Mouse (Mus musculus): ENCODE data around the gene Tcirg1. TPM values are rescaled to one million over a fixed set of nuclear protein-coding genes. Genes with fewer than 3 reads are reported as not detected.

Tcirg1 gene
- polyA plus RNA-seq, 1 experiment from 2014 or later = 25.1 TPM

DNA sequence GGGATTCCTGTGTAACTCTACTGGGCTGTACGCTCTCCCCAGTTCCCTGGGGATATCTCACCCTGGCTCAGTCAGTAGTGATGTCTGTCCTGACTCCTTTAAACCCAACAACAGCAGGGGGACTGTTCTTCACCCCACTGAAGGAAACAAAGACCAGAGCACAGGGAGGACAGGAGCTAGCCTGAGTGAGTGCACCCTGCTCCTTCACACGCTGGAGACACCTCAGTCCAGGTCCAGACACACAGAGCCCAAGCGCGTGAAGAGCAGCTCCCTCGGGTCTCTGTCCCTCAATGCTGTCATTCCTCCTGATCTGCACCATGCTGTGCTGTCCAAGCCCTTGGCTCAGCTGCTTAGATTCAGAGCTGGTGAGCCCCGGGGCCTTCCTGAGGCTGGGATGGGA lies 19.8 kb upstream of the Tcirg1 start:
- Histone ChIP-seq H3K4me2 (no peak overlapping the region), H3K9me3 (no peaks in the 10 kb centered on the region), H3K27ac (replicated peaks) (no peak overlapping the region), H3K4me3 (no peak overlapping the region), H3K4me1 (peaks cover 46% of the 10 kb centered on the region), H3K9ac (no peak overlapping the region), H3K36me3 (no peaks in the 10 kb centered on the region), H3K27me3 (replicated peaks) (no peaks in the 10 kb centered on the region)
- no peak for ATAC-seq (ENCODE audit: extremely low read depth, insufficient number of reproducible peaks, low FRiP score, low TSS enrichment)
- 63% methylated on average over 6 of the region's 6 CpGs for WGBS

- Histone ChIP-seq H3K4me3 (no peak overlapping the region), H3K4me1 (peaks cover 46% of the 10 kb centered on the region), H3K27me3 (replicated peaks) (no peaks in the 10 kb centered on the region), H3K4me2 (no peak overlapping the region), H3K36me3 (no peaks in the 10 kb centered on the region), H3K9me3 (no peaks in the 10 kb centered on the region), H3K27ac (replicated peaks) (no peak overlapping the region), H3K9ac (no peak overlapping the region)
- WGBS = 58% methylated on average over 3 of the region's 3 CpGs
- ATAC-seq (ENCODE audit: extremely low read depth, insufficient number of reproducible peaks, low FRiP score, low TSS enrichment) = no peak
Observed at GRCm38 (mm10) chr19:3926279-3926678, 19.3 kb upstream of the Tcirg1 start.

GRCm38 (mm10) chr19:3925859-3926258 lies 18.9 kb upstream of the Tcirg1 start:
- Histone ChIP-seq H3K9me3 (no peaks in the 10 kb centered on the region), H3K27ac (replicated peaks) (no peak overlapping the region), H3K4me2 (no peak overlapping the region), H3K9ac (no peak overlapping the region), H3K36me3 (no peaks in the 10 kb centered on the region), H3K4me3 (no peak overlapping the region), H3K27me3 (replicated peaks) (no peaks in the 10 kb centered on the region), H3K4me1 (peaks cover 42% of the 10 kb centered on the region)
- 77% methylated on average over 6 of the region's 6 CpGs for WGBS
- ATAC-seq (ENCODE audit: extremely low read depth, insufficient number of reproducible peaks, low FRiP score, low TSS enrichment) = no peak

- Histone ChIP-seq H3K27me3 (replicated peaks) (no peaks in the 10 kb centered on the region), H3K27ac (replicated peaks) (no peak overlapping the region), H3K4me3 (no peak overlapping the region), H3K9me3 (no peaks in the 10 kb centered on the region), H3K9ac (no peak overlapping the region), H3K4me1 (peaks cover 32% of the 10 kb centered on the region), H3K36me3 (no peaks in the 10 kb centered on the region), H3K4me2 (no peak overlapping the region)
- ATAC-seq (ENCODE audit: extremely low read depth, insufficient number of reproducible peaks, low FRiP score, low TSS enrichment) = no peak
- 91% methylated on average over 7 of the region's 7 CpGs for whole genome bisulfite sequencing
Observed at GRCm38 (mm10) chr19:3924868-3925267, 17.9 kb upstream of the Tcirg1 start.

- no peak overlapping the region for H3K27ac ChIP-seq (replicated peaks)
- WGBS = 69% methylated on average over 8 of the region's 8 CpGs
- peaks cover 32% of the 10 kb centered on the region for H3K4me1 ChIP-seq
- H3K4me3 ChIP-seq = no peak overlapping the region
- ATAC-seq (ENCODE audit: extremely low read depth, insufficient number of reproducible peaks, low FRiP score, low TSS enrichment) = no peak
- H3K27me3 ChIP-seq (replicated peaks) = no peaks in the 10 kb centered on the region
- no peaks in the 10 kb centered on the region for H3K9me3 ChIP-seq
- H3K36me3 ChIP-seq = no peaks in the 10 kb centered on the region
- H3K4me2 ChIP-seq = no peak overlapping the region
- H3K9ac ChIP-seq = no peak overlapping the region; the same call in 1 of the 2 replicates
Observed at GRCm38 (mm10) chr19:3924190-3924589, 17.3 kb upstream of the Tcirg1 start.

- Histone ChIP-seq H3K9ac (no peak overlapping the region), H3K27ac (replicated peaks) (peak overlapping the region; percentile 39; the same call in 1 of the 2 replicates), H3K9me3 (no peaks in the 10 kb centered on the region), H3K4me3 (no peak overlapping the region), H3K36me3 (no peaks in the 10 kb centered on the region), H3K4me2 (no peak overlapping the region), H3K4me1 (peaks cover 27% of the 10 kb centered on the region), H3K27me3 (replicated peaks) (no peaks in the 10 kb centered on the region)
- no peak for ATAC-seq (ENCODE audit: extremely low read depth, insufficient number of reproducible peaks, low FRiP score, low TSS enrichment)
- WGBS = 61% methylated on average over 13 of the region's 13 CpGs
Observed at GRCm38 (mm10) chr19:3923586-3923985, 16.7 kb upstream of the Tcirg1 start.

DNA sequence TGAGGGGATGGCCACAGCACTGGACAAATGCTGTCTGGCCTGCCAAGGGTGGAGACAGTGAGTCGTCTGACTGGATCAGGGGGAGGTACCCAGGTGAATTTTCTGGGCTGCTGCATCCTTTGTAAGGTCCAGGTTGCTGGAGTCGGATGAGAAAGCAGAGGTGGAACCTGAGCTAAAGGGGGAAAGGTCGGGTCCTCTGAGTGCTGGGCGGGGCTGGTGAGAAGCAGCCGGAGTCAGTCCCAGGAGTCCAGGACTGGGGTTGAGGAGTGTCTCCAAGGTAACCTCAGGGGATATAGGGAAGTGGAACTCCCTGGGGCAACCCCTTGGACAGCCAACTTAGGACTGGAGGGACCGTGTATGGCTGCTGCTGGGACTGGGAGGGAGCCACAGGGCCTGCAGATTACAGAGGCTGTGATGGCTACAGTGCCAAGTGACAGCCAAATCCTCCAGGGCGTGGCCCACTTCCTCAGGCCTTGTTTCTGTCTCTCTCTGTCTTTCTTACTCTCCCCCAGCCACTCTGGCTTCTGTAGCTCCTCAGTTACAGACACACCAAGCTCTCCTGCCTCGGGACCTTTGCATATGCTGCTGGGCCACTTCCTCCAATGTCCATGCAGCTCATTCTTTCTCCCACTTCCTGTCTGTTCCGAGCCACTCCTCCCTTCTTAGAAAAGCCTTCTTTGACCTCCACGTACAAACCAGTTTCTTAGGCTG lies 15.9 kb upstream of the Tcirg1 start:
- Histone ChIP-seq H3K4me1 (peaks cover 27% of the 10 kb centered on the region), H3K9me3 (no peaks in the 10 kb centered on the region), H3K4me2 (no peak overlapping the region), H3K36me3 (no peaks in the 10 kb centered on the region), H3K9ac (no peak overlapping the region), H3K27ac (replicated peaks) (peak overlapping the region; percentile 39; the same call in 1 of the 2 replicates), H3K27me3 (replicated peaks) (no peaks in the 10 kb centered on the region), H3K4me3 (no peak overlapping the region)
- 53% methylated on average over 10 of the region's 10 CpGs for WGBS
- no peak for ATAC-seq (ENCODE audit: extremely low read depth, insufficient number of reproducible peaks, low FRiP score, low TSS enrichment)

GRCm38 (mm10) chr19:3919928-3920327 lies 13.0 kb upstream of the Tcirg1 start:
- H3K4me1 ChIP-seq = peaks cover 18% of the 10 kb centered on the region
- no peak overlapping the region for H3K4me3 ChIP-seq
- no peaks in the 10 kb centered on the region for H3K36me3 ChIP-seq
- H3K27me3 ChIP-seq (replicated peaks) = no peaks in the 10 kb centered on the region
- no peak overlapping the region for H3K9ac ChIP-seq
- H3K9me3 ChIP-seq = no peaks in the 10 kb centered on the region
- H3K27ac ChIP-seq (replicated peaks) = no peak overlapping the region
- H3K4me2 ChIP-seq = no peak overlapping the region
- ATAC-seq (ENCODE audit: extremely low read depth, insufficient number of reproducible peaks, low FRiP score, low TSS enrichment) = no peak

- H3K27ac ChIP-seq (replicated peaks) = no peak overlapping the region
- H3K9me3 ChIP-seq = no peaks in the 10 kb centered on the region
- H3K4me1 ChIP-seq = peaks cover 23% of the 10 kb centered on the region
- no peak overlapping the region for H3K9ac ChIP-seq
- no peak for ATAC-seq (ENCODE audit: extremely low read depth, insufficient number of reproducible peaks, low FRiP score, low TSS enrichment)
- H3K4me3 ChIP-seq = no peak overlapping the region
- H3K4me2 ChIP-seq = no peak overlapping the region
- WGBS = 69% methylated on average over 11 of the region's 11 CpGs
- H3K27me3 ChIP-seq (replicated peaks) = no peaks in the 10 kb centered on the region
- H3K36me3 ChIP-seq = no peaks in the 10 kb centered on the region
Observed at GRCm38 (mm10) chr19:3916727-3917126, 9.8 kb upstream of the Tcirg1 start.

GRCm38 (mm10) chr19:3914535-3914934 lies 7.6 kb upstream of the Tcirg1 start:
- Histone ChIP-seq H3K4me3 (no peak overlapping the region), H3K4me2 (no peak overlapping the region), H3K36me3 (peaks cover 19% of the 10 kb centered on the region), H3K27ac (replicated peaks) (no peak overlapping the region), H3K27me3 (replicated peaks) (no peaks in the 10 kb centered on the region), H3K9ac (no peak overlapping the region), H3K9me3 (no peaks in the 10 kb centered on the region), H3K4me1 (peaks cover 26% of the 10 kb centered on the region)
- no peak for ATAC-seq (ENCODE audit: extremely low read depth, insufficient number of reproducible peaks, low FRiP score, low TSS enrichment)
- 78% methylated on average over 5 of the region's 5 CpGs for WGBS

DNA sequence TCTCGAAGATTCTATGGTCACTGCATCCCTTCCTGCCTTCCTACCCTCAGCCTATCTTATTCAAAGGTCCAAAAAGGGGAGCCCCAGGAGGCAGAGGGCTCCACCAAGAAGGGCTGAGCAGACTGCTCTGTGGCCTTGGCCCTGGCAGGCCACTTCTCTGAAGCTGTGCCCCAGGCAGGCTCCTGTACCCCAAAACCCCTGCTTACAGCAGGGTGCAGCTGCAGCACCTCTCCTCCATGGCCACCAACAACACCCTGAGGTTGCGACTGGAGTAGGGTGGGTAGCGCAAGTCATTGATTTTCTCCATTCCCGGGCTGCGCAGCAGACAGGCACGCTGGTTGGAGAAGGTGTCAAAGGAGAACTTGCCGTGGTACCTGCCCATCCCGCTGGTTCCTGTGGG lies 6.8 kb upstream of the Tcirg1 start:
- WGBS = 83% methylated on average over 8 of the region's 8 CpGs

More for the DNA sequence above, 6.8 kb upstream of the Tcirg1 start:
- H3K4me3 ChIP-seq = peak overlapping the region; percentile 86
- peak overlapping the region; percentile 75 for H3K27ac ChIP-seq (replicated peaks)
- H3K27me3 ChIP-seq (replicated peaks) = no peaks in the 10 kb centered on the region
- H3K4me2 ChIP-seq = peak overlapping the region; percentile 79
- no peak for ATAC-seq (ENCODE audit: extremely low read depth, insufficient number of reproducible peaks, low FRiP score, low TSS enrichment)
- H3K36me3 ChIP-seq = peaks cover 27% of the 10 kb centered on the region
- no peaks in the 10 kb centered on the region for H3K9me3 ChIP-seq
- peaks cover 21% of the 10 kb centered on the region for H3K4me1 ChIP-seq
- peak overlapping the region; percentile 72 for H3K9ac ChIP-seq
